Mouse (Mus musculus): ENCODE data around the gene Aldh9a1.

Gene Aldh9a1

DNA sequence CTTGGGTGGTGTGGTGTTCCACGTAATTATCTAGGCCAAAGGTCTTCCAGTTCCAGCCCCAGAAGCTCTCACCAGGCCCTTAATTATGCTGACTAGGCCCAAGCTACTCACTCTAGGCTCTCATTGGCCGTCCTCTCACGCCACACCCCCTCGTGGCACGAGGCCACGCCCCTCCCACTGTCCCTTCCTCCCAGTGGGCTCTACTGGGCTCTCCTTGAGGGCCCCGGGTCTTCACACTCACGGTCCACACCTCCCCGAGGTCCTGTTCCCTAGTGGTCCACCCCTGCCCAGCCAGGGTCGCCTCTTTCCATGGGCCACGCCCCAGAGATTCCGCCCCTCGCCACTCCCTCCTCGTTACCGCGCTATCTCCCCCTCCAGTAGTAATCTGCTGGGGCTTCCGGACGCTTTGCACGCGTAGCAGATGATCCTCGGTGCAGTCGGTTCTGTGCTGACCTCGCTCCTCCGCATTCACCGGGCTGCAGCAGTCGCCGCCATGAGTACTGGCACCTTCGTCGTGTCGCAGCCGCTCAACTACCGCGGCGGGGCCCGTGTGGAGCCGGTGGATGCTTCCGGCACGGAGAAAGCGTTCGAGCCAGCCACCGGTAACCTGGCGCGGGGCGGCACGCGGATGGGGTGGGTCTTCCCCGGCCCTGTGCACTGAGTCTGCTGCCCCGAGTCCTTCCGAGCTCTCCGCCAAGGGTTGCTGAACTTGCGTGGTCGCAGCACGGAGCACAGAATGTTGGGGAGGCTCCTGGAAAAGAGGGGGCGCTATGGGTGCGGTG lies at the start of gene Aldh9a1:
Aldh9a1 (plus strand) TSS at position 177 of the 782 bp plus-strand sequence.
- in situ Hi-C loops (cut with MboI, MseI) = loop anchor here (25.0 kb wide), 3 partner anchors 938 to 1338 kb away; partner anchors contain the start of genes Pogk (in 1 of the 2), Pou2f1 (in 1 of the 2) and Tada1 (in 1 of the 2)

DNA sequence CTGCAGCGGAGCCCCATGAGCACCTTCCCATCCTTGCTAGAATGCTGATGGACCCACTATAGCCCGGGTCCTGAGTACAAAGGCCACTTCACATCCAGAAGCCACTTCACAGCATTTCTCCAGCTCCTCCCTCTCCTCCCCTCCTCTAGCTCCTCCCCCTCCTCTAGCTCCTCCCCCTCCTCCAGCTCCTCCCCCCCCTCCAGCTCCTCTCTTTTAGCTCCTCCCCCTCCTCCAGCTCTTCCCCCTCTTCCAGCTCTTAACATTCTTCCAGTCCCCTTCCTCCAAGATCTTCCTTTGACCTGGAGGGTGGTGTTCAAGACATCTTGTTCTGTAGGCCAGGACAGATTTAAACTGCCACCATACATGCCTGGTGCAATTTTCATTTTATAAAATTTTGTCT lies 49.7 kb upstream of the Aldh9a1 start:
- in situ Hi-C loops (cut with MboI, MseI) = no loop called here

DNA sequence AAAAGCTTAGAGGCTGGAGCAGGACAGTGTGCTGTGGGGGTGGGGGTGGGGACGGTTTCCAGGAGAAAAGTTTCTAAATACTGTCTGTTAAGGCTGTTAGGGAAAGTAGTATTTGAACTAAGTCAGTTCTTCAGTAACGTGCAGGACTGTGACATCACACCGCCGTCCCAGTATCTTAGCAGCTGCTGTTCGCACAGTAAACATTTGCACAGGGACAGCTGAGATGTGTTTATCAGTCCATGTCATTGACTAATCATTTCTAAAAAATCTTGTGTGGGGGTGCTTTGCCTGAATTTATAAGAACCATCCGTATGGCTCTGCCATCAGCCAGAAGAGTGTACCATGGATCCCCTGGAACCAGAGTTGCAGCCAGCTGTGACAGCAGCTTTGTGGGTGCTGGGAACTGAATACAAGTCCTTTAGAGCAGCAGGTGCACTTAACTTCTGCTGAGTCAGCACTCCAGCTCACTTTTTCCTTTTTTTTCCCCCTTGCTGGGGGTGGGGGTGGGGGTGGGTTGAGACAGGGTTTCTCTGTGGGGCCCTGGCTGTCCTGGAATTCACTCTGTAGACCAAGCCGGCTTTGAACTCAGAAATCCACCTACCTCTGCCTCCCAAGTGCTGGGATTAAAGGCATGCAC lies 44.2 kb upstream of the Aldh9a1 start:
- in situ Hi-C loops (cut with MboI, MseI) = no loop called here

DNA sequence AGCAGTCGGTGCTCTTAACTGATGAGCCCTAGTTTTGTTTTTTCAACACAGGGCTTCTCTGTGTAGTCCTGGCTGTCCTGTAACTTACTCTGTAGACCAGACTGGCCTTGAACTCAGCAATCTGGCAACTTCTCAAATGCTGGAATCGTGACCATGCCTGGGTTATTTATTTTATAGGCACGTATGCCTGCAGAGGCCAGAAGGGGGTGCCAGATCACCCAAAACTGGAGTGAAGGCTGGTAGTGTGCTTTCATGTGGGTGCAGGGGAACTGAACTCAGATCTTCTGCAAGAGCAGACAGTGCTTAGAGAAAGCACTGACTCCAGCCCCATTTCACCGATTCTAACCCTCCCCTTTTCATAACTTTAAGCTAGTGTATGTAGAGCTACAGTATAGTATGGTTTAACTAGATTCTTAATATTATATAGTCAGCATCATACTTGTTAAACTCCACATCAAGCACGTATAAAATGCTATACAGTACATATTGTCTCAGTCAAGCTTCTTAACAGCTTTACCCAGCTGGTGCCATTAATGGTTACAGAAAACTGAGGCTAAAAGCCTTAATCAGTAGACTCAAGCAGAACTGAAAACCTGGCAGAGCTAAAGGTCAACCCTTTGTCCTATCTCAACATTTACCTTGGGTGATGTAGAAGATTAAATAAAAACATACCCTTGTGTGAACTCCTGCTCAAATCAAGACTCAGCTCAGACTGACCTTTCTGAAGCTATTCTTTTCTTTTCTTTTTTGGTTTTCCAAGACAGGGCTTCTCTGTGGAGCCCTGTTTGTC lies 43.1 kb upstream of the Aldh9a1 start:
- in situ Hi-C loops (cut with MboI, MseI) = no loop called here

DNA sequence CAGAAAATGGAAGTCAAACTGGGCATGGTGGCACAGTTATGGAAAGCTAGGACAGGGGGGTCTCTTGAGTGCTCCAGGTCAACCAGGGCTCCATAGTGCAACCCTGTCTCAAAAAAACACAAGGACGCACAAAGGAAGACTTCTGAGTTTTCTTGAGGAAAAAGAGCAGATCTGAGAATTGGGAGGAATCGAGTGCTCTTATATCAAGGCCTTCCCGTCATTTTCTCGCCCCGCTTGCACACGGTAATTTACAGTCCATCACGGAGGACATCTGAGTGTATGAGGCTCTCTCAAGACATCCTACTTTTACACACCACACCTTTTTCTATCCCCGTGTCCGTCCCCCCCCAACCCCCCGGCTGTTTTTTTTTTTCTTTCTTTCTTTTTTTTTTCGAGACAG lies 42.1 kb upstream of the Aldh9a1 start:
- in situ Hi-C loops (cut with MboI, MseI) = no loop called here

DNA sequence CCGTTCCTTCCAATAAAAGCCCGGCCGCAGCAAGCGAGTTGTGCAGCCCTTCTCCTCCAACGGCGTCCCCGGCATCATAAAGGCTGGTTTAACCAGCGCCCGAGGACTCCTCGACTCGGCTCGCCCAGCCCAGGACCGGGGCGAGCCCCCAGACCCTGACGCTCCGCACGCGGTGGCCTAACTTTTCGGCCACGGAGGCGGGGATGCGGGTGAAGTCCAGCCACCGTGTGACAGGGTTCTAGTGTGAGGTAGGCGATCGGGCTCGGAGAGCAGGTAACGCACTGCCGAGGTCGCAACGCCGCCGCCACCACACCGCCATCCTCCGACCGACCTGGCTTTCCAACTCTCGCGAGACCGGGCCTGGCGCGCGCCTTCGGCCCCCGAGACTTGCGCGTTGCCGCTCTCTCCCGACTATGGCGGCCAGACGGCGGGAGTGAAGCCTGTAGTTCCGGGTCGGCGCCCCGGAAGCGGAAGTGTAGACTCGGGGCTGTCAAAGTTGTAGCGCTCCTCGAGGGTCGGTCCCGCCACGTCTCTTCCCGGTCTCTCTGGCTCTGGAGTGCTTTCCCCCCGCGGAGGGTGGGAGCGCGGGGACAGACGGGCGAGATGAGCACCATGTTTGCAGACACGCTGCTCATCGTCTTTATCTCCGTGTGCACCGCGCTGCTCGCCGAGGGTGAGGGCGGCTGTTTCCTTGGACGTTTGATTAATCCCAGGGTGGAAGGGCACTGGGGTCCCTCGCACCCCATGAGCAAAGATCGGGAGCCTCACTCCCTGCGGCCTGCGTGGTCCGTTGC lies 41.3 kb upstream of the Aldh9a1 start, which contains the start of gene Tmco1:
Tmco1 (plus strand) TSS at position 118 of the 794 bp plus-strand sequence.
- in situ Hi-C loops (cut with MboI, MseI) = no loop called here

DNA sequence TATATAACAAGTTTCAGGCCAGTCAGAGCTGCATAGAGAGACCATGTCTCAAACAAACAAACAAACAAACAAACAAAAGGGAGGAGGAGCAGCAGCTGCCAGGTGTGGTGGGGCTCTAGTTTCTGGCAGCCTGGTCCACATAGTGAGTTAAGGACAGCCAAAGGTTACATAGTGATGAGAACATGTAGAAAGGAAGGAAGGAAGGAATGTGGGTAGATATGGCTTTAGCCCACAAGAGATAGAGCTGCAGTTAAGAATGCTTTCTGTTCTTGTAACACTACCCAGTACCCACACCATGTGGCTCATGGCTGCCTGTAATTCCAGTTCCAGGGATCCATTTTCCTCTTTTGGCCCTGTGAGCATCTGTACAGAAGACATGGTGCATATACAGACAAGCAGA lies 37.4 kb upstream of the Aldh9a1 start:
- in situ Hi-C loops (cut with MboI, MseI) = no loop called here

DNA sequence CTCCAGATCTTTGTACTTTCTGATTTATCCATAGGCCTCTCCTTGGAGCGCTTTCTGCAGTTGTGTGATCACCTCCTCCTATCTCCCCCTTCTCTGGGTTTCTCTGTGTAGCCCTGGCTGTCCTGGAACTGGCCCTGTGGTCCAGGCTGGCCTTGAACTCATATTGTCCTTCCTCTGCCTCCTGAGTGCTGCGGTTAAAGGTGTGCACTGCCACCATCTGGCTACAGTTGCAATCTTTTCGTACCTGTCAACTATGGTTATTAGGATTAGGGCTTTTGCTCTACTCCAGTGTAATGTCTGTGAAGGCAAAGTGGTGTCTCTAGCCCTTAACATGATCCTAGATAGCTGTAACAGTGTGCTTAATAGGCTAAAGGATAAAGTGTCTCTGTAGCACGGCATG lies 36.6 kb upstream of the Aldh9a1 start:
- in situ Hi-C loops (cut with MboI, MseI) = no loop called here

DNA sequence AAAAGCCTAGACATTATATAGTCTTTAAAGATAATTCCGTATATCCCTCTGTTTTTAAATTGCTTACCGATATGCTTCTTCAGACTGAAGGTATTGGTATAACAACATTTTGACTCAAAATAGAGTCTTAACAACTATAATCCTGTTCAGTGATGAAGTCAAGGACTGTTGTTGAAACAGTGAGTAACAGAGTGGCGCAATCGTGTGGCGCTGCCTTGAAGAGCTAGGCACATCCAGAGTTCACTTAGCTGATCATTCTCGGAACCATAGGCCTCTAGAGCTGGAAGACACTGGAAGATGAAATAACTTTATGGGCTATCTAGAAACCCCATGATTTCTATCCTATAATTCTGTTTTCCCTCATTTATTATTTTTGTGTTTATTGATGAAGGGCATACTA lies 28.1 kb upstream of the Aldh9a1 start:
- in situ Hi-C loops (cut with MboI, MseI) = no loop called here

DNA sequence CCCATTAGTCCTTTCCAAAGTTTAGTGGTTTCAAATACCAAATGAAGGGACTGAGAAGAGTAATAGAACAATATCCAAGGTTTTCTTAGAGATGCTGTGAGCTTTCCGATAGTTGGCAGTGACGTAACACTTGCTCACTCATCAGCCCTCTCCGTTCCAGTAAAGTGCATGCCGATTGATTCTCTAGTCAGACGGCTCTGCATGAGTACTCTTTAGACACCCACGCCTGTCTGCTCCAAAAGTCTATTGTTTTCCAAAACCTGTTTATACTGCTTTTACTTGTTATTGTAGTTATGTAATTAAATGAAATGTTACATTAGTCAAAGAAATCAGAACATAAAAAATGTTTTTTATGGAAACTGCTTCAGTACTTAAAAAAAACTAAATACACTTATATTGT lies 21.0 kb upstream of the Aldh9a1 start:
- in situ Hi-C loops (cut with MboI, MseI) = loop anchor here in 1 of 2 experiments (25.0 kb wide), 2 partner anchors 941 to 1316 kb away; partner anchors contain the start of genes Pou2f1 and Tada1

DNA sequence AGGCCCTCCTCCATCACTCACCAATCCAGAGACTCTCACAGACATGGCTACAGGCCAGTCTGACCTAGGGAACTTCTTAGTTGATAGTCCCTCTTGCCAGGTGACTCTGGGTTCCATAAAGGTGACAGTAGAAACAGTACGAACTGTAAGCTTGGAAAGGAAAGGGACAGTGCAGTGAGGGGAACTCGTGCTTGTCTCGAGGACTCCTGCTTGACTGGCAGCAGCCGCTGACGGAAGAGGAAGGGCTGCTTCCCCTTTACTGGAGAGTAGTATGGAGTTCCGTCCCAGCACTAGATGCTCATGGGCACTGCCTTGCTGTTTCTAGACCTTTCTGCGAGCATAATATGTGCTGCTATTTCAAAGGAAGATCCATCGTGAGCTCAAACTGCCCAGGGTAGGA lies 18.7 kb upstream of the Aldh9a1 start:
- in situ Hi-C loops (cut with MboI, MseI) = loop anchor here (5.0 to 25.0 kb wide), 3 partner anchors 109 to 1319 kb away; partner anchors contain the start of genes Pou2f1 (in 1 of the 2) and Tada1 (in 1 of the 2)

DNA sequence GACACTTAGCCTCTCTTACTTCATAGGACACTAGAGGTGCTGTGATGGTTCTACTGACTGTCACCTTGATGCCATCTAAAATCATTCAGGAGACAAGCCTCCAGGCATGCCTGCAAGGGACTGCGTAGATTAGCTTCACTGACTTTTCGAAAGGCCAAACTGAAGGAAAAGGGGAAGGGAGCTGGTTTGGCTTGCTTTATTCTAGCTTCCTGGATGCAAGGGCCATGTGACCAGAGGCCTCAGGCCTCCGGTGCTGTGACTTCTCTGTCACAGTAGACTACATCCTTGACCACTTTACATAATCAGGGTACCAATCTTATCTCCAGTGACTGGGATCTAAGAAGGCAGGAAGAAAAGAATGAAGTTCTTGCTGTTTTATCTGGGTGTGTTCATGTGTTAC lies 13.4 kb upstream of the Aldh9a1 start:
- in situ Hi-C loops (cut with MboI, MseI) = loop anchor here in 1 of 2 experiments (5.0 to 25.0 kb wide), 3 partner anchors 119 to 1324 kb away; partner anchors contain the start of genes Pou2f1 and Tada1

DNA sequence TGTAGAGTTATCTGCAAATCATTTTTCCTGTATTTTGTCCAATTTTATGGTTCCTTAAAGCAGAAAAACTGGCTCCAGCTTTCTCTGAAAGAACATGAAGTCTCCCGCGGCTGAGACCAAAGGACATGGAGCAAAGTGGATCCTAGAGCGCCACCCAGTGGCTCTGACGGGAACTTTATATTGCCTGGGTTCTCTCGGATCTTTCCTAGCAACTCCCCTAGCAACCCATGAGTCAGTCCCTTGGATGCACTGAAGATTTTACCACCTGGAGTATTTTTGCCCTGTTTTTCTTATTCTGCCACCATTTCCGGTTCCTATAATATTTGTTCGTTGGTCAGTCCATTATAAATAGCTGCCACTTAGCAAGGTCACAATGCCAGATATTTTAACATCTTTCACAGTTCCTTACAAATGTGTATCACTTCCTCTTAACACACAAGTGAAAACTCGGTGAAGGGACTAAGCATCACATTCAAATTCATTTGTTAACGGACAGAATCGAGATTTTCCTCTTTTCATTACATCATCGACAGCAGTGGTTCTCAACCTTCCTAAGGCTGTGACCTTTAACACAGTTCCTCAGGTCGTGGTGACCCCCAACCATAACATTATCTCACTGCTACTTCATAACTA lies 12.2 kb upstream of the Aldh9a1 start:
- in situ Hi-C loops (cut with MboI, MseI) = loop anchor here in 1 of 2 experiments (5.0 to 25.0 kb wide), 3 partner anchors 120 to 1325 kb away; partner anchors contain the start of genes Pou2f1 and Tada1

DNA sequence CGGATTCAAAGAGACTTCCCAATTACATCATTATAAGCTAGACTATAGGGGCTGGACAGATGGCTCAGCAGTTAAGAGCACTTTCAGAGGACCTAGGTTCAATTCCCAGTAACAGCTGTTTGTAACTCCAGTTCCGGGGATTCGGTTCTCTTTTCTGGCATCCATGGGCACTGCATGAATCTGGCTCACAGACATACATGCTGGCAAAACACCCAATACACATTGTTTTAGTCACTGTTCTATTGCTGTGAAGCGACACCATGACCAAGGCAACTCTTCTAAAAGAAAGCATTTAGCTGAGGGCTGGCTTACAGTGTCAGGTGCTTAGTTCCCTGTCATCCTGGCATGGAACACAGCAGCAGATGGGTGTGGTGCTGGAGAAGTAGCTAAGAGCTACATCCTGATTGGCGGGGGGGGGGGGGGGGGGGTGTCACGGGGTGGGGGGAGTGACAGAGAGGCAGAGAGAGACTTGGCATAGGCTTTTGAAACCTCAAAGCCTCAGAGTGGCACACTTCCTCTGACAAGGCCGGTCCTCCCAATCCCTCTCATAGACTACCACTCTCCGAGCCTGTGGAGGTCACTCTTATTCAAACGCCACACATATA lies 10.5 kb upstream of the Aldh9a1 start:
- in situ Hi-C loops (cut with MboI, MseI) = loop anchor here in 1 of 2 experiments (5.0 to 25.0 kb wide), 3 partner anchors 122 to 1327 kb away; partner anchors contain the start of genes Pou2f1 and Tada1

DNA sequence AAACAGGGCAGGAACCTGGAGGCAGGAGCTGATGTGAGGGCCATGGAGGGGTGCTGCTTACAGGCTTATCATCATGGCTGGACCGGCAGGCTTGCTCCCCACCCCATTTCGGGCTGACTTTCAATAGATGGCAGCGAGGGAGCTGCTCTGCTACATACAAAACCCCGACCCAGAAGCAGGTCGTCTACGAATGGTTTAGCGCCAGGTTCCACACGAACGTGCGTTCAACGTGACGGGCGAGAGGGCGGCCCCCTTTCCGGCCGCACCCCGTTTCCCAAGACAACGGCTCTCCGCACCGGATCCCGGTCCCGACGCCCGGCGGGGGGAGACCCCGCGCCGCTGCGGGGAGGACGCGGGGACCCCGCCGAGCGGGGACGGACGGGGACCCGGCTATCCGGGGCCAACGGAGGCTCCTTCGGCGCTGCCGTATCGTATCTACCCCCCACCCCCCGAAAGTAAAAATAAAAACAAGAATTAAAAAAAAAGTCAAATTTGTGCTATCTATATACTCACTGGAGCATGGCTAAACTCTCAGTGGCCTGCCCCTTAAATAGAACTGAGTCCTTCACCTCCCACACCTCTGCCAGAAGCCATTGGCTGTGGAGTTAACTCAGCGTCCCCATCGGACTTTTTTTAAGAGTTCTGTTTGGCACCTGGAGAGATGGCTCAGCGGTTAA lies 9.5 kb upstream of the Aldh9a1 start:
- in situ Hi-C loops (cut with MboI, MseI) = loop anchor here in 1 of 2 experiments (25.0 kb wide), 2 partner anchors 953 to 1328 kb away; partner anchors contain the start of genes Pou2f1 and Tada1

DNA sequence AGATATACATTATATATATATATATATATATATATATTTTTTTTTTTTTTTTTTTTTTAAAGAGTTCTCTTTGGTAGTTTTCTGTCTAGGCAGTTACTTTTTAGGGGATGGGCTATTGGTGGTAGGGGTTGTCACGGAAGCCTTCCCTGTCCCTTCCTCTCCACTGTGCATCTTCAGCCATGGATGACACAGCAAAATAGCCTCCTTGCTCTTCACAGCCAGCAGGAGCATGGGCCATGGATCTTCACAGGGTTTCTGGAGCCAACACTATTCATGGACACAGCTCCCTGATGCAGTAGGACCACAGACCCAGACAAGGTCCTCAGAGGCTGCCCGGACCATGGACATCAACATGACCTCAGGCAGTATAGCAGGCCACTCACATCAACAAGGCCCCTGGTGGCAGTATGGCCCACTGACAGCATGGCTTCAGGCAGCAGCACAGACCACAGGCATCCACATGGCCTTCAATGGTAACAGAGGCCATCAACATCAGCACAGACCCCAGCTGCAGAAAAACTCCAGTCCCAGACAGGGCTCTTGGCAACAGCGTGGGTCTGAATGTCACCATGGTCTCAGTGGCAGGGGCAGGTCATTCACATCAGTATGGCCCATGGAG lies 8.8 kb upstream of the Aldh9a1 start:
- in situ Hi-C loops (cut with MboI, MseI) = loop anchor here in 1 of 2 experiments (25.0 kb wide), 2 partner anchors 954 to 1329 kb away; partner anchors contain the start of genes Pou2f1 and Tada1

DNA sequence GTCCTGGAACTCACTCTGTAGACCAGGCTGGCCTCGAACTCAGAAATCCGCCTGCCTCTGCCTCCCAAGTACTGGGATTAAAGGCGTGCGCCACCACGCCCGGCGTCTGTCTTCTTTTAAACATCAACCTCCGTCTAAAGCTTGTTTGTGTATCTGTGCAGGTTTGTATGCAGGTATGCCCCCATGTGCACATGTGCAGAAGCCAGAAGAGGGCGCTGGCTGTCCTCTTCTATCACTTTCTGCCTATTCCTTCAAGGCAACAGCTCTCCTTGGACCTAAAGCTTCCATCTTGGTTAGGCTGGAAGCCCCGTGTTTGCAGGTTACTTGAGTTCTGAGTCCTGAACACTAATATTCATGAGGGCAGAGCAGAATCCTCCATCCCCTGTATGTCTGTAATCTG lies 7.0 kb upstream of the Aldh9a1 start:
- in situ Hi-C loops (cut with MboI, MseI) = loop anchor here in 1 of 2 experiments (25.0 kb wide), 2 partner anchors 956 to 1331 kb away; partner anchors contain the start of genes Pou2f1 and Tada1

DNA sequence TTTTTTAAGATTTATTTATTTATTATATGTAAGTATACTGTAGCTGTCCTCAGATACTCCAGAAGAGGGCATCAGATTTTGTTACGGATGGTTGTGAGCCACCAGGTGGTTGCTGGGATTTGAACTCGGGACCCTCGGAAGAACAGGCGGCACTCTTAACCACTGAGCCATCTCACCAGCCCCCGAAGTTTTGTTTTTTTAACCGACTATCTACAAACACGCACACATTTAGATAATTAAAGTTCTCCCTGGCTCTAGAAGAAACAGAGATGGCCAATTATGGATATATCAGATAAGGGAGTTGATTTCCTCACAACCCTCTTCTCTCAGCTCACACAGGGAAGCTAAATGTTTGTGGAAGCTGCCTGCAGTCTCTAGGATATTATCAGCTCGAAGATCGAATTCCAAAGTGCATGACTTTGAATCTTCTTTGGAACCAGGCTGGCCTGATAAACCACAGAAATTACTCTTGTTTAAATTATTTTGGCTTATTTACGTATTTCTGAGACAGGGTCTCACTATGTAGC lies 3.7 kb upstream of the Aldh9a1 start:
- in situ Hi-C loops (cut with MboI, MseI) = loop anchor here in 1 of 2 experiments (25.0 kb wide), 2 partner anchors 959 to 1334 kb away; partner anchors contain the start of genes Pou2f1 and Tada1
